In genomic region chr2:4918860-4919739, GRCm38 (mm10) we compare ENCODE assay signal across 8 mouse cellular contexts. TPM values are rescaled to one million over a fixed set of nuclear protein-coding genes. Genes with fewer than 3 reads are reported as not detected.
A peak's percentile ranks its signal among the peaks of the same experiment; 100 is the strongest.
DNase-seq lines count a peak whose midpoint lies in the region; ATAC-seq and TF ChIP-seq lines count a peak whose summit lies in the region.

Gene Phyh, plus strand, starts transcription at chr2:4919019.

- 6% methylated on average over 35 of the region's 35 CpGs for WGBS in forebrain, embryonic 10.5 days
- WGBS in heart, embryonic 14.5 days, result 5% methylated on average over 35 of the region's 35 CpGs
- WGBS in liver, embryonic 11.5 days, result 7% methylated on average over 35 of the region's 35 CpGs

- H3K79me2 ChIP-seq in myocyte (ENCODE audit: control insufficient read depth, insufficient read depth), result no peaks in the 10 kb centered on the region

- H3ac ChIP-seq in myocyte (ENCODE audit: control insufficient read depth, insufficient read length), result no peak within 1 kb of the TSS

- TF ChIP-seq POLR2A in myocyte (IDR thresholded peaks at IDR 0.05; ENCODE audit: insufficient read length, low read depth), result peak; percentile 70

- H3K36me3 ChIP-seq in forebrain, embryonic 10.5 days (replicated peaks), result no peaks in the 10 kb centered on the region
- peaks cover 2% of the 10 kb centered on the region; the same call in 1 of the 2 replicates for H3K36me3 ChIP-seq in heart, embryonic 14.5 days (ENCODE audit: control insufficient read depth, insufficient read depth, low read length)
- H3K36me3 ChIP-seq in liver, embryonic 11.5 days (ENCODE audit: control insufficient read depth, insufficient read depth, low read length), result no peaks in the 10 kb centered on the region
- no peaks in the 10 kb centered on the region for H3K36me3 ChIP-seq in myocyte (ENCODE audit: control insufficient read depth, insufficient read depth)

- H3K4me2 ChIP-seq in heart, embryonic 14.5 days (ENCODE audit: low read length), result peak within 1 kb of the TSS; percentile 86
- H3K4me2 ChIP-seq in liver, embryonic 11.5 days, result peak within 1 kb of the TSS; percentile 96
- H3K4me2 ChIP-seq in myocyte (ENCODE audit: low read depth), result peak within 1 kb of the TSS; percentile 91

- peak within 1 kb of the TSS; percentile 93 for H3K27ac ChIP-seq in forebrain, embryonic 10.5 days
- H3K27ac ChIP-seq in heart, embryonic 14.5 days (replicated peaks in 1 of 2; ENCODE audit: control insufficient read depth in 1 of 2, insufficient read depth in 1 of 2, low read depth in 2 of 2, low read length in 2 of 2), result peak within 1 kb of the TSS; percentile 82 to 85
- H3K27ac ChIP-seq in liver, embryonic 11.5 days (ENCODE audit: low read depth, low read length), result peak within 1 kb of the TSS; percentile 38

- peak within 1 kb of the TSS; percentile 69 for H3K4me3 ChIP-seq in forebrain, embryonic 10.5 days
- H3K4me3 ChIP-seq in heart, embryonic 14.5 days (ENCODE audit: control insufficient read depth in 1 of 2, insufficient read depth in 1 of 2, low read depth in 1 of 2, low read length in 2 of 2), result peak within 1 kb of the TSS; percentile 73 to 82
- peak within 1 kb of the TSS; percentile 72 for H3K4me3 ChIP-seq in liver, embryonic 11.5 days (ENCODE audit: low read depth, low read length)
- H3K4me3 ChIP-seq in myocyte, result peak within 1 kb of the TSS; percentile 29

- no peaks in the 10 kb centered on the region for H3K27me3 ChIP-seq in forebrain, embryonic 10.5 days (ENCODE audit: poor library complexity, severe bottlenecking)
- no peaks in the 10 kb centered on the region for H3K27me3 ChIP-seq in heart, embryonic 14.5 days (ENCODE audit: control insufficient read depth, insufficient read depth, low read length)
- H3K27me3 ChIP-seq in liver, embryonic 11.5 days (replicated peaks; ENCODE audit: control insufficient read depth, insufficient read depth, low read length), result no peaks in the 10 kb centered on the region
- no peaks in the 10 kb centered on the region for H3K27me3 ChIP-seq in myocyte (ENCODE audit: control insufficient read depth, insufficient read depth, insufficient read length)

- no peaks in the 10 kb centered on the region for H3K9me3 ChIP-seq in forebrain, embryonic 10.5 days
- no peaks in the 10 kb centered on the region for H3K9me3 ChIP-seq in heart, embryonic 14.5 days (ENCODE audit: control insufficient read depth, low read length)
- H3K9me3 ChIP-seq in liver, embryonic 11.5 days (ENCODE audit: control insufficient read depth, low read length), result no peaks in the 10 kb centered on the region

- DNase-seq in CD4-positive, CD25-positive, alpha-beta regulatory T cell, adult 2 months (ENCODE audit: low read depth, low spot score), result peak; percentile 90
- DNase-seq in c-Kit-positive CD71-negative TER-119-negative erythroid progenitor cells, embryonic 14.5 days (ENCODE audit: low read depth), result peak; percentile 61
- DNase-seq in forebrain, embryonic 10.5 days (ENCODE audit: extremely low spot score, low spot score), result peak; percentile 83
- peak; percentile 92 for DNase-seq in kidney, postnatal 10 days
- DNase-seq in liver, embryonic 11.5 days (ENCODE audit: low spot score), result peak; percentile 82
- peak; percentile 79 to 86 for DNase-seq in spleen, postnatal 4 days (ENCODE audit: low spot score in 2 of 2)

- peak within 1 kb of the TSS; percentile 87 for H3K9ac ChIP-seq in heart, embryonic 14.5 days (ENCODE audit: low read length)
- peak within 1 kb of the TSS; percentile 79 for H3K9ac ChIP-seq in liver, embryonic 11.5 days (ENCODE audit: low read depth, low read length)

- H3K4me1 ChIP-seq in forebrain, embryonic 10.5 days, result peaks cover 29% of the 10 kb centered on the region
- peaks cover 7 to 13% of the 10 kb centered on the region in 2 experiments for H3K4me1 ChIP-seq in heart, embryonic 14.5 days (ENCODE audit: control insufficient read depth in 2 of 2, insufficient read depth in 2 of 2, low read length in 2 of 2)
- peaks cover 11% of the 10 kb centered on the region for H3K4me1 ChIP-seq in liver, embryonic 11.5 days (replicated peaks; ENCODE audit: control insufficient read depth, insufficient read depth, low read length)

- peak; percentile 94 for ATAC-seq in heart, embryonic 14.5 days (ENCODE audit: insufficient number of reproducible peaks, insufficient read depth, low FRiP score, low read depth)
- ATAC-seq in liver, embryonic 11.5 days (replicated peaks; ENCODE audit: low FRiP score), result peak; percentile 96

TF ChIP-seq in myocyte, 11 proteins besides CTCF, POLR2A, EP300 and RAD21:
- TF ChIP-seq TCF3 (IDR thresholded peaks at IDR 0.05; ENCODE audit: insufficient read length, low read depth), result no peak
- peak; percentile 51 for TF ChIP-seq POLR2AphosphoS2 (IDR thresholded peaks at IDR 0.05; ENCODE audit: insufficient read length, low read depth)
- peak in 1 of 3 experiments; percentile 9 for TF ChIP-seq MYOD1 (IDR thresholded peaks at IDR 0.05; ENCODE audit: control insufficient read depth in 1 of 3, insufficient read length in 2 of 3, low read depth in 2 of 3)
- TF ChIP-seq CEBPB (IDR thresholded peaks at IDR 0.05; ENCODE audit: insufficient read depth, poor library complexity, severe bottlenecking), result no peak
- no peak for TF ChIP-seq MAX (IDR thresholded peaks at IDR 0.05; ENCODE audit: low read depth)

RNA-seq across cellular contexts. Expression of gene Phyh, which starts in this region (rescaled TPM):
- polyA plus RNA-seq in forebrain, embryonic 10.5 days (2016; fragmentation: Nextera tagmentation; extraction: Ambion mirVana), result 37.0 and 37.3 TPM in 2 replicates
- 212 and 215 TPM in 2 replicates for polyA plus RNA-seq in heart, embryonic 14.5 days (2014; fragmentation: Nextera tagmentation; extraction: Ambion mirVana)
- polyA plus RNA-seq in liver, embryonic 11.5 days (2014; fragmentation: Nextera tagmentation; extraction: Ambion mirVana), result 42.1 and 45.1 TPM in 2 replicates
- 14.5 TPM for polyA plus RNA-seq in myocyte (2012; fragmentation: generic; extraction: Trizol)

Comparison
In these comparisons a context has a peak if more than half of its experiments do, and no peak if none do; other contexts are left out.
1. Peak in every context shown above with its lines: DNase-seq, ATAC-seq, H3K4me3 ChIP-seq and H3K27ac ChIP-seq.
2. H3K27ac ChIP-seq: peak in every context shown above with its lines; median percentile 93 in forebrain, embryonic 10.5 days; 84 in heart, embryonic 14.5 days; 38 in liver, embryonic 11.5 days.